Mouse (Mus musculus): Measurements from ENCODE around the gene Hspa1a.
"Not testable (repeated sequence)": the region's sequence is repeated elsewhere in the genome, so short reads cannot be mapped to it uniquely, and the experiment has no call there.

Hspa1a gene

DNA sequence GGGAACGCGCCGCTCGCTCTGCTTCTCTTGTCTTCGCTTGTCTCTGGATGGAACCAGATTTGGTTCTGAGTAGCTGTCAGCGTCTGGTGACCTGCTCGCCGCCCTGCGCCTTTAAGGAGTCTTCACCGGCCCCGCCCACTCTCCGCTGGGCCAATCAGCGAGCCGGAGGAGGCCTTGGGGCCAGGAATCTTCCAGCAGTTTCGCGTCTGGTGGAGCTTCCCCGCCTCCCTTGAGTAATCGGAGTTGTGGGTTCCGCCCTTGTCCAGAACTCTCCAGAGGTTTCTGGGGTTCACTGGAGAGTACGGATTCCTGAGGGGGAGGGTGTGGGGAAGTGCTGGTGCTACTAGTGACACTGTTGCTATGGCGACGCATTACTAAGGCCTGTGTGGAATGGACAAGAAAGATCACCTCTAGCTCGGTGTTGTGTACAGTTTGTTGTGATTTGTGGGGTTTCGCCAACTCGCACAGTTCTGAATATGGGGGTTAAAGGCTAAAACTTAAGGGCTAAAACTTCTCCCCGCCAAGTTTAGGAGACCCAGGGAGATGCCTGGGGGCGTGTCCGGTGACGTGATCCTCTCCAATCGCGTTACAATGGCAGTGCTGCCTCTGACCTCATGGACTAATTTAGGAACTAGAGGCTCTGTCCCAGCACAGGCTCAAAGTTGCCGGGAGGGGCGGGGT lies at the start of gene Hspa1a, which contains the start of gene Hspa1l:
Gene Hspa1a, minus strand, starts transcription at position 88 of the 681 bp plus-strand sequence.
Gene Hspa1l, plus strand, starts transcription at position 635 of the 681 bp plus-strand sequence.
- peak; percentile 90 to 94 for DNase-seq

DNA sequence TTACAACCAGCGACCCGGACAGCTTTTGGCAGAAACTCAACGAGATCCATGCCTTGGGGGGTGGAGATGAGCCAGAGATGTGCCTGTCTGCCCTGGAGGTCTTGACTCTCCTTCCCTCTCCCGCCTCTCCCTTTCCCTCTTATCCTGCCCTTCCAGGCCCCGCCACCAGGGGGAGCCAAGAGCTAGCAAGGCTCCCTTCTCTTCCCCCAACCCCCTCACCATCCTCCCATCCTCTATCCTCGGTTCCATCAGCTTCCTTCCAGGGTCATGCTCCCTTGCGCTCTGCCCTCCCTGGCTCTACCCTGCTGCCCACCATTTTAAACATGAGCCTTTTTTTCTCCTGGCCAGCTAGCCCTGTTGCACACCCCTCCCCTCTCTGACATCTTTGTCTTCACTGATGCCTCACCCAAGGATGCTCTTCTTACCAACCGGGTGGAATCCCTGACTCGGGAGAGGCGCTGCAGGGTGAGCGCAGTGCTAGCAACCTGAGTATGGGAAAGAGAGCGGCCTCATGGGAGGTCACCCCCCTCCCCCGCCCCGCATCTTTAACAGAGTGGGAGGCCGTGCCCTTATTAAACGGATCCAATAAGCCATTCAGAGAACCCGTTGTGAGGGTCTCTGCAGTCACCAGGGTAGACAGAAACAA lies 49.3 kb upstream of the Hspa1a start:
- peak; percentile 88 to 95 for DNase-seq

DNA sequence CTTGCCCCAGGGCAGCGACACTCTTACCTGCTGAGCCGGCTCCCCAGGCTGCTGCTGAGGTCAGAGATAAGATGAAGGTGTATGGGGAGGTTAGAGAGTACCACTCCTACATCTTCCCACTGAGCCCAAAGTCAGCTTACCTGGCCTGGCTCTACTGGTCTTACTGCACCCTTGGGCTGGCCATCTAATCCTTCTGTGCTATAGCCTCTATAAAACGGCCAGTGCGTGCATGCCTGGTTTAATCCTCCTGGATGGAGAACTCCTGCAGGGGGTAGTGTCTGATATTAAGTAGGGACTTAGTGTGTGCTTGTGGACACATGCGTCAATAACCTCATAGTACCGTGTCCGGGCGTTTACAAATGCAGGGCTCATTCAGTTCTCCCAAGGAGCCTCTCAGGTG lies 48.6 kb upstream of the Hspa1a start:
- DNase-seq = peak in 1 of 2 experiments; percentile 26

DNA sequence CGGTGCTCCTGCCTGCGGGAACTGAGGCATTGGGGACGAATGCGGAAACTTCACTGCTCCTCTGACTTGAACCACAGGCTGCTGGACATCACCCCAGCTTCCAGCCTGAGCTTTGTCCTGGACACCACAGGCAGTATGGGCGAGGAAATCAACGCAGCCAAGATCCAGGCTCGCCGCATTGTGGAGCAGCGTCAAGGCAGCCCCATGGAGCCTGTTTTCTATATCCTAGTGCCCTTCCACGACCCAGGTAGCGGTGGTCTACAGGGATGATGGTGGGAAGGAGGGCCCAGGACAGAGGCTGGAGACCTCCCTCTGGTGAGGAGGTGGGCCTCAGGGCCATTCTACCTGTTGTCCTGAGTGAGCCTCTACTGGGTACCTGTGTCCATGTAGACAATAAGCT lies 47.9 kb upstream of the Hspa1a start:
- DNase-seq = peak in 1 of 2 experiments; percentile 30

DNA sequence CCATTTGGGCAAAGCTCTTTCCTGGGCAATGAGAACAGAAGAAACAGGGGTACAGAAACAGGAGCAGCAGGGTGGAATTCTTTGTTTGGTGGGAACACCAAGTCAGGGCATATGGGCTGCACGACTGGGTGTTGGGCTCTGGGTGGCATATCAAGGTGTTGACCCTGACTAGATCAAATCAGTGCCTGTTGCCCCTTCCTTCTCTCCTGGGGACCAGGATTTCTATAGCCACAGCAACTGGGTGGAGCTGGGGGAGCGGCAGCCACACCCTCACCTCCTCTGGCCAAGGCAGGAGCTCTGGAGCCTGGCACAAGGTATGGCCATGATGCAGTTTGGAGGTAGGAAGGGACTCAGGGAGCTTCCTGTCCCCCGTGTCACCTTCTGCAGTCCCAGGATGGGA lies 46.2 kb upstream of the Hspa1a start:
- no peak for DNase-seq

DNA sequence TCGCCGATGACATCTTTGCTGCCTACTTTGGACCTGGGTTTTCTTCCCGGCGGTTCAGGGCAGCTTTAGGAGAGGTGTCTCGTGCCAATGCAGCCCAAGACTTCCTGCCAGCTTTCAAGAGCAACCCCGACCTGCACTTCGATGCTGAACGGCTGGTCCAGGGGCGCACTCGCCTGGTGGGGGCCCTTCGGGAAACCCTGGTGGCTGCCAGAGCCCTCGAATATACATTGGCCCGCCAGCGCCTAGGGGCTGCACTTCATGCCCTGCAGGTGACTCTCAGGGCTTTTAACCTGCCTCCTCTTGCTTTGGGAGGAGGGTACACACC lies 45.7 kb upstream of the Hspa1a start:
- no peak for DNase-seq

DNA sequence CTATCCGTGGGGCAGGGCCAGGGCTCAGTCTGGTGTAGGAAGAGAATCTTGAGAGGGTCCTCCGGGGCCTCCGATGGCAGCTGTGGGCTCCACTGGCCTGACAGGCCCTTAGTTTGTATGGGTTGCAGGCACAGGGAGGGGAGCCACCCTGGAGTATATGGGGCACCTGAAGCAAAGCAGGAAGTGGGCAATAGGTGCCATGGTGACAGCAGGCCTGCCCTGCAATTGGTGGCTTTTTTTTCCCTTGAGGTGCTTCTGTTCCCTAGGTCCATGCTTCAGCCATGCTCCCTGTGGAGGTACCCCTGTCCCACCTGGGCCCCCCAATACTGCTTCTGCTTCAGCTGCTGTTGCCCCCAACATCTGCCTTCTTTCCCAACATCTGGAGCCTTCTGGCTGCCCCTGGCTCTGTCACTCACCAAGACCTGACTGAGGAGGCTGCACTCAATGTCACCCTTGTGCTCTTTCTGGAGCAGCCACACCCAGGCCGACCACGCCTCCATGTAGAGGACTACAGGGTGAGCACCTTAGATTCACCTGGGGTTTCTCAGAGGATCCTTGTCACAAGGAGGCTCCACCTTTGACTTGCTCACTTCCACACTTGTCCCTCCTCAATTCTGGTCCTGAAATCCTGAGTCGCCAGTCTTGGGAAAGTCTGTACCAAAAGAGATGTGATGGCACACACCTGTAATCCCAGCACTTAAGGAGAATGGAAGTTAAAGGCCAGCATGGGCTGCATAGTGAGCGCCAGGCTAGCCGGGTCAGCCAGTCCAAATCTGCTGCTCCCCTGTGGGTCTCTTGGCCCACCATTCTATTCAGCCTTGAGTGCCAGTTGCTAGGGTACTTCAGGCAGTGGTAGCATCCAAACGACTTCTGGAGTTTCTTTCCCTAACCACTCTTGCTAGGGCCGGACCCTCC lies 45.1 kb upstream of the Hspa1a start:
- DNase-seq = peak in 1 of 2 experiments; percentile 31

DNA sequence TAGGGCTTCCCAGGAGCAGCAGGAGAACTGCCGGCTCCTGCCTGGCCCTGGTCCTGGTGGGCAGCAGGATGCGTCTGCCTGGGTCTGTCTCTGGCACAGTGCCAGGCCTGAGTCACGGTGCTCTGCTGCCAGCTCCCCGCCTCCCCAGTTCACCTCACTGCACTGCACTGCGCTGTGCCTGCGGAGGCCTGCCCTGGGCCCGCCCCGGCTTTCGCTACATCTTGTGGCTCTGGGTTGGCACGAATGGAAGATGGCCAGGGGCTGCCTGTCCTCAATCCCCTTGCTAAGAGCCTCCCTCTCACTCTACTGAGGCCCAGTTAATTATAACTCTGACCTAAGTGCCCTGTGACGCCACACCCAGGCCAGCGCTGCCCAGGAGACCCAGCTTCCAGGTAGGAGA lies 44.4 kb upstream of the Hspa1a start, which contains the start of gene Vwa7:
Gene Vwa7, plus strand, starts transcription at position 204 of the 400 bp plus-strand sequence.
- peak; percentile 27 to 64 for DNase-seq

- DNase-seq = no peak
These were observed 43.3 kb upstream of the Hspa1a start for GRCm38 (mm10) chr17:35015296-35015695.

DNA sequence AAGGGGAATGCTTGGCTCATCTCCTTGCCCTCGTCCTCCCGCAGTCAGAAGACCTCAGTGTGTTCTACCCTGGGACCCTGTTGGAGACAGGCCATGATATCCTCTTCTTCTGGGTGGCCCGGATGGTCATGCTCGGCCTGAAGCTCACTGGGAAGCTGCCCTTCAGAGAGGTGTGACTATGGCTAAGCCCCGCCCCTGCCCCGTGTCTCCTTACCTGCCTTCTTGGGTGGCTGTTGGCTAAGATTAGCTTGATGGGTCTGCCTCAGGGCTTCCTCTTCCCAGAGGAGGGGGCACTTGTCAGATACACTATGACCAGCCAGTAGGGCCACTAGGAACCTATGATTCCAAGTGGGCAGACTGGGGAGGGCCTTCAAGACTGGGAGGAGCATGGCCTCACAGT lies 41.3 kb upstream of the Hspa1a start:
- no peak for DNase-seq

- peak in 1 of 2 experiments; percentile 30 for DNase-seq
These were observed 40.5 kb upstream of the Hspa1a start for GRCm38 (mm10) chr17:35012430-35012829.

DNA sequence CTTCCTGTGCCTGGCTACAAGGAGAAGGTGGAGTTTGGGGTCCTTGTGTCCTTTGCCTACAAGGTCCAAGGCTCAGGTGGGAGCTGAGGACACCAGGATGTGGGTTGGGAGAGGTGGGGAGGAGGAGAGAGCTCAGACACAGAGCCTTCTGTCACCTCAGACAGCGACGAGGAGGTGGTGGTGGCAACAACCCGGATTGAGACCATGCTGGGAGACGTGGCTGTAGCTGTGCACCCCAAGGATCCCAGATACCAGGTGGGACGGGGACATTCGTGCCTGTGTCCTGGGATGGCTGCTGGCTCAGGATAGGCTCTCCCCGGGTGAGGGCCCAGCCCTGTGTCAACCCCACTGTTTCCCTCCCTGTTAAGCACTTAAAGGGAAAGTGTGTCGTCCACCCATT lies 39.5 kb upstream of the Hspa1a start:
- DNase-seq = no peak

DNA sequence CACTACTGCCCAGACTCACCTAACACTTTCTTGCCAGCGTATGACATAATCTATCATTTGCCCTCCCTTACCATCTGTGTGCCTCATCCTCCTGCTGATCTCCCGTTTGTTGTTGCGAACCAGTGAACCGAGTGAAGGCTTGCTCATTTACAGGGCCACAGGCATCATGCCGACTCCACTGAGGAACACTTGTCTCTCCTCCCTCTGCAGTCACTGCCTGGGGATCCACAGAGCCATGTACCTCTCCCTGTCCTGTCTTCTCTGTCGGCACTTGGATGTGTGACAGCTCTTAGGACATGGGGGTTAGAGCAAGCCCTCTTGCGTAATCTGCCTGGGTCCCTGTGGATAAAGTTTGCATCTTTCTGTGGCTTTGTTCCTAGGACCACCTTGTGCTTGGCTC lies 37.6 kb upstream of the Hspa1a start:
- DNase-seq = peak in 1 of 2 experiments; percentile 13

DNA sequence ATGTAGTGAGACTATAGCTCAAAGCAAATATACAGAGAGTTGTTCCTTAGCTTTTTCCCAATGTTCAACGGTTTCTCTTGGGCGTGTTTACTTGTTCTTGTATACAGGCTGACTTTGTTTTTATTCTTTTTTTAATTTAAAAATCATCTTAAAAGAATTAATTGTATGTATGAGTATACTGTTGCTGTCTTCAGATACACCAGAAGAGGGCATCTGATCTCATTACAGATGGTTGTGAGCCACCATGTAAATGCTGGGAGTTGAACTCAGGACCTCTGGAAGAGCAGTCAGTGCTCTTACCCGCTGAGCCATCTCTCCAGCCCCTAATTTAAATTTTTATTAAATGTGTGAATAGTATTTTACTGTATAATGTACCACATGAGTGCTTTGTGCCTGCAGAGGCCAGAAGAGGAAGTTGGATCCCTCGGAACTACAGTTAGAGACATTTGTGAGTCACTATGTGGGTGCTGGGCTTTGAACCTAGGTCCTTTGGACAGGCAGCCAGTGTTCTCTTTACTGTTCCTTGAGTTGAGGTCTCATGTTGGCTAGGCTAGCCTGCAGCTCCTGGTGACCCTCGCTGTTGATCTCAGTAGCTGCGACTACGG lies 35.5 kb upstream of the Hspa1a start:
- DNase-seq = no peak

DNA sequence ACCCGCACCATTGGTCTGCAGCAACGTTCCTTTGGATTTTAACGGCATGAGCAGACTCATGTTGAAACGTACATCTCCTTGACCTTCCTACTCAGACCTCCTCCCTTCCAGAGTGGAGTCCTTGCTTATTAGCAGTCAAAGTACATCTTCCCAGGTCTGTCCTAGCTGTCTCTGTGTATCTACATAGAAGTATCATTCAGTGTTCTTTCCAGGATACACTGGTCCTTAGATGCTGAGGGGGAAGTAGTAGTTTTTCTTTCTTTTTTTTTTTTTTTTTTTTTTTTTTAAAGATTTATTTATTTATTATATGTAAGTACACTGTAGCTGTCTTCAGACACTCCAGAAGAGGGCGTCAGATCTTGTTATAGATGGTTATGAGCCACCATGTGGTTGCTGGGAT lies 33.9 kb upstream of the Hspa1a start:
- DNase-seq = not testable (repeated sequence)

GRCm38 (mm10) chr17:35005158-35005557 lies 33.2 kb upstream of the Hspa1a start:
- no peak for DNase-seq

GRCm38 (mm10) chr17:35004075-35004717 lies 32.2 kb upstream of the Hspa1a start:
- DNase-seq = no peak

GRCm38 (mm10) chr17:35003022-35003838 lies 31.3 kb upstream of the Hspa1a start:
- no peak for DNase-seq

DNA sequence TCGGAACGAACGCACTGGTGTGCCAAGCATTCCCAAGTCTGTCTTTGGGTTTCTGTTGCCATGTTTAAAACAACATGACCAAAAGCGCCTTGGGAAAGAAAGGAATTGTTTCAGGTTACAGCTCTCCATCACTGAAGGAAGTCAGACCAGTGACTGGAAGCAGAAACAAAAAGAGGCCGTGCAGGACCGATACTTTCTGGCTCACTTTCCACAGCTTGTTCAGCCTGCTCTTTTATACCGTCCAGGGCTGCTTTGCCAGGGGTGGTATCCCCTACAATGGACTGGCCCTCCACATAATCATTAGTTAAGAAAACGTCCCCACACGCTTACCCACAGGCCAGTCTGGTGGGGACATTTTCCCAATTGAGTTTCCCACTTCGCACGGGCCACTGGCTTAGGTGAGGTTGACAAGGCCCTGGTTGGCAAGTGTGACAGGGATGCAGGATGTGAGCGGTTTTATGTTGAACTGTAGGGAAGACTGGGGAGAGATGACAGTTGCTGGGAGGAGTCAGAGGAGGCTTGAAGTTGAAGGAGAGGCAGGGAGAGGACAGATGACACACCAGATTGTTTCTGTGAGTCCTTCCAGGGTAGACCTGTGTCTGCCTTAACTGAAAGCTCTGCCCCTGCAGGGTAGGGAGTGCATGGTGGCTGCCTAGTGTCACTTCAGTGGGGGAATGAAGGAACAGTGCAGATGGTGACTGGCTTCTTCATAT lies 30.4 kb upstream of the Hspa1a start:
- no peak for DNase-seq

DNA sequence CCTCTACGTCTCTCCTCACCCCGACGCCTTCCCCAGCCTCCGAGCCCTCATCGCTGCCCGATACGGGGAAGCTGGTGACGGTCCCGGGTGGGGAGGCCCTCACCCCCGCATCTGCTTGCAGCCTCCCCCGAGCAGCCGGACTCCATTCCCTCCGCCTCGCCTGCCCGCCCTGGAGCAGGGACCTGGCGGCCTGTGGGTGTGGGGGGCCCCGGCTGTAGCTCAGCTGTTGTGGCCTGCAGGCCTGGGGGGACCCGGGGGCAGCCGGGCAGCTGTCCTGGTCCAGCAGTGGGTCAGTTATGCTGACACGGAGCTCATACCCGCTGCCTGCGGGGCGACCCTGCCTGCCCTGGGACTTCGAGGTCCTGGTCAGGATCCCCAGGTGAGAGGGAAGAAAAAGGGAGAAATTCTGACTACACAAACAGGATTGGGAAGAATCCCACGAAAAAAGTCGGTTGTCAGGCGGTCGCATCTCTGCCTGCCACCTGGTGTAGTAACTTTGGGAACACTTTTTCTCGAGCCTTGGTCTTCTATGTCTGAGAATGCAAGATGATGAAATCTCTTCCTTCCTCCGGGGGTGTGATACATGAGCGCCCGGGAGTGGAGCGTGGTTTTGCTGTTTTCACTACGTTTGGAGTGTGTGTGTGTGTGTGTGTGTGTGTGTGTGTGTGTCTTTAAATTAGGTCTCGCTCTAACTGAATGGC lies 29.6 kb upstream of the Hspa1a start:
- no peak for DNase-seq

Measured in kidney, postnatal 25 days (tissue).